Mouse (Mus musculus) ES-E14 (cell line): ENCODE results near the gene Gm1604a.
"Not testable (repeated sequence)": the region's sequence is repeated elsewhere in the genome, so short reads cannot be mapped to it uniquely, and the experiment has no call there.

ENCODE experiments used
- CHD2 ChIP-seq: IDR thresholded peaks from 2 replicates; pipeline ENCODE4 v1.6.1; 2014; ENCODE audit warnings: mild to moderate bottlenecking, low read depth, low read length, inconsistent platforms
- HCFC1 ChIP-seq: IDR thresholded peaks from 2 replicates; pipeline ENCODE4 v1.6.1; 2012; ENCODE audit warnings: low read length, inconsistent platforms, borderline replicate concordance; ENCODE audit not compliant: insufficient read depth
- MAFK ChIP-seq: IDR thresholded peaks from 2 replicates; pipeline ENCODE4 v1.6.1; 2014; ENCODE audit warnings: mild to moderate bottlenecking, low read depth, low read length, inconsistent platforms; ENCODE audit not compliant: insufficient read depth
- ZNF384 ChIP-seq: IDR thresholded peaks from 2 replicates; pipeline ENCODE4 v1.6.1; 2012; ENCODE audit warnings: low read depth, low read length, inconsistent platforms

DNA sequence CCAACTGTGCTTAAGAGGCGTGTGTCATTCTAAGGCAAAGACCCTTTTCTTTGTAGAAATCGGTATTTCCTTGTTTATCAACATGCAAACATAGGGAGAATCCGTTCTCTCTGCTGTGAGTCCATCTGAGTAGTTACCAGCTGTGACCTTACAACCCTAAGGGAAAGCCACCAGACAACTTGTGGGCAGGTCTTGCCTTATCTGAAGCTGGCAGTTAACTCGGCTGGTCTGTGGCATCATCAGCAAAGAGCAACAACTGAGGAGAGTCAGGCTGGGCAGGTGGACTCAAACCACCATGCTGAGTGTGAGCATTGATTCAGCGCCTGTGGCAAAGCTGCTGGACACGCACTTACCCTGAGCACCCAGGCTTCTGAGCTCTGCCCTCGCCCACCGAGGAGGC, 90.9 kb downstream of the Gm1604a start:
- TF ChIP-seq HCFC1, CHD2, ZNF384, MAFK: not testable (repeated sequence)
